Mouse (Mus musculus) ES-Bruce4 (cell line): ENCODE measurements around the gene Glis2. TPM values are rescaled to one million over a fixed set of nuclear protein-coding genes. Genes with fewer than 3 reads are reported as not detected.

ENCODE experiments used
- H3K27ac ChIP-seq: 2 replicates; pipeline ENCODE4 v1.5.1; 2012; ENCODE audit warnings: low read length, inconsistent platforms; ENCODE audit not compliant: insufficient read depth
- H3K27me3 ChIP-seq: 2 replicates; pipeline ENCODE4 v1.6.1; 2012; ENCODE audit warnings: mild to moderate bottlenecking, low read length, inconsistent platforms; ENCODE audit not compliant: control insufficient read depth, poor library complexity, insufficient read depth, severe bottlenecking
- H3K36me3 ChIP-seq: 2 replicates; pipeline ENCODE4 v1.6.1; 2012; ENCODE audit warnings: inconsistent platforms, mild to moderate bottlenecking, low read length, moderate library complexity; ENCODE audit not compliant: control insufficient read depth, poor library complexity, insufficient read depth, severe bottlenecking
- H3K4me1 ChIP-seq: one replicate; pipeline ENCODE4 v1.8.1; 2011; ENCODE audit warnings: low read length; ENCODE audit not compliant: control insufficient read depth, insufficient read depth
- H3K4me3 ChIP-seq: 2 replicates; pipeline ENCODE4 v1.5.1; 2011; ENCODE audit warnings: low read depth, mild to moderate bottlenecking, low read length
- H3K9ac ChIP-seq: 2 replicates; pipeline ENCODE4 v1.6.1; 2012; ENCODE audit warnings: low read depth, mild to moderate bottlenecking, inconsistent platforms; ENCODE audit not compliant: poor library complexity, severe bottlenecking
- H3K9me3 ChIP-seq: replicated peaks from 2 replicates; pipeline ENCODE4 v1.6.1; 2012; ENCODE audit warnings: mild to moderate bottlenecking, low read length, inconsistent platforms; ENCODE audit not compliant: control insufficient read depth, poor library complexity, insufficient read depth, severe bottlenecking
- CTCF ChIP-seq: IDR thresholded peaks from one replicate; pipeline ENCODE4 v1.8.1; 2011; ENCODE audit warnings: low read depth, low read length
- EP300 ChIP-seq: IDR thresholded peaks from 2 replicates; pipeline ENCODE4 v1.6.1; 2011; ENCODE audit warnings: low read depth, low read length; ENCODE audit not compliant: insufficient read depth
- POLR2A ChIP-seq: IDR thresholded peaks from one replicate; pipeline ENCODE4 v1.8.1; 2011; ENCODE audit warnings: low read length; ENCODE audit not compliant: insufficient read depth
- polyA plus RNA-seq: library from polyadenylated mRNA; stranded (reverse); fragments of >200 nt; gene quantifications from 2 replicates; pipeline ENCODE4 v1.2.4, GENCODE M21; 2011; ENCODE audit warnings: low read depth; ENCODE audit not compliant: missing spikeins, insufficient read depth, insufficient read length

Gene Glis2
- polyA plus RNA-seq, 1 experiment, result 31.2 TPM

DNA sequence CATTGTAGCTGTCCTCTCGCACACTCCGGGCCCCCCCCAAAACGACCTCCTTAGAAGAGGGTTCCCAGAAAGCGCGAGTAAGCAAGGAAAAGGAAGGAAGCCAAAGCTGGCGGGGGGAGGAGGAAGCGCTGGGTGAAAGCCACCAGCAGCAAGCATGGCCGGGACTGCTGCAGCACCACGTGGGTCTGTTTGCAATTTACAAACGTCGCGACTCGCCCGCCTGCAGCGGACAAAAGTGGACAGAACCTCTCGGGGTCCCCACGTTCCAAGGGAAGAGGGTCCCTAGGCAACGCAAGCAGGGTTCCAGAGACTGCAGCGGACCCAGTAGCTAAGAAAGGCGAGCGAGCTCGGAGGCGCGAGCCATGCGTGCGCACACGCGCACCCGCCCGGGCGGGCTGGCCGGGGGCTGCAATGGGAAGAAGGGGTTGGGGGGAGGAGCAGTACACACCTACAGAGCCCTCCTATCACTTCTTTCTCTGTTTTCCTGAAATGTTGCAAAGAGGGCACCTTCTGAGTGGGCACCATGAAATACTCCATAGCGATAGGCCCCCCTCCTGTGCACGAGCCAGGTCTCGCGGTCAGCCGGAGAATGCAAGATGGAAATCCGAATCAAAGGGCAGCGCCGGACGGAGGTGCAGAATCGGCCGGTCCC, 35.4 kb upstream of the Glis2 start:
- no peak for TF ChIP-seq EP300
- no peak for TF ChIP-seq CTCF
- TF ChIP-seq POLR2A, result no peak
- peak overlapping the region; percentile 96 for H3K4me3 ChIP-seq
- no peaks in the 10 kb centered on the region for H3K9me3 ChIP-seq
- peak overlapping the region; percentile 96 for H3K9ac ChIP-seq
- H3K4me1 ChIP-seq, result peaks cover 3% of the 10 kb centered on the region
- no peaks in the 10 kb centered on the region for H3K27me3 ChIP-seq
- H3K36me3 ChIP-seq, result no peaks in the 10 kb centered on the region
- H3K27ac ChIP-seq, result peak overlapping the region; percentile 63

DNA sequence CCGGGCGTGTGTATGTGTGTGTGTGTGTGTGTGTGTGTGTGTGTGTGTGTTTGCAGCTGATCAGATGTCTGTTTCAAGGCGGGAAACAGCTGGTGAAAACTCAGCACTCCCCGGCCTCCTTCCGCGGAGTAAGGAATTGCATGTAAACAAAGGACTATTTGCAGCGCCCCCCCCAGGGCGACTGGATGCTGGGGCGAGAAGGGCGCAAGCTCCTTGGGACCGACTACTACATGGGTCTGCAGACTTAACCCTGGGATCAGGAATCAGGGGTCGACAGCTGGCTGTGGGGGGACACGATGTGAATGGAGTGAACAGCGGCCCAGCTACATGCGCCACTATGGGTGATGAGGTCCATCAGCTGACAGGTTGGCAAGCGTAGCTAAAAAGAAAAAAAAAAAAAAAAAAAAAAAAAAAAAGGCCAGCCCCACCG, 34.8 kb upstream of the Glis2 start, which contains the start of gene Tfap4:
Gene Tfap4 (minus strand): TSS at position 140 of the 430 bp plus-strand sequence.
- Histone ChIP-seq H3K27me3 (no peaks in the 10 kb centered on the region), H3K9me3 (no peaks in the 10 kb centered on the region), H3K9ac (peak within 1 kb of the TSS; percentile 96), H3K4me1 (peaks cover 2% of the 10 kb centered on the region), H3K4me3 (peak within 1 kb of the TSS; percentile 96), H3K27ac (peak within 1 kb of the TSS; percentile 63), H3K36me3 (no peaks in the 10 kb centered on the region)
- TF ChIP-seq CTCF, result peak; percentile 42
- peak; percentile 77 for TF ChIP-seq EP300
- no peak for TF ChIP-seq POLR2A

DNA sequence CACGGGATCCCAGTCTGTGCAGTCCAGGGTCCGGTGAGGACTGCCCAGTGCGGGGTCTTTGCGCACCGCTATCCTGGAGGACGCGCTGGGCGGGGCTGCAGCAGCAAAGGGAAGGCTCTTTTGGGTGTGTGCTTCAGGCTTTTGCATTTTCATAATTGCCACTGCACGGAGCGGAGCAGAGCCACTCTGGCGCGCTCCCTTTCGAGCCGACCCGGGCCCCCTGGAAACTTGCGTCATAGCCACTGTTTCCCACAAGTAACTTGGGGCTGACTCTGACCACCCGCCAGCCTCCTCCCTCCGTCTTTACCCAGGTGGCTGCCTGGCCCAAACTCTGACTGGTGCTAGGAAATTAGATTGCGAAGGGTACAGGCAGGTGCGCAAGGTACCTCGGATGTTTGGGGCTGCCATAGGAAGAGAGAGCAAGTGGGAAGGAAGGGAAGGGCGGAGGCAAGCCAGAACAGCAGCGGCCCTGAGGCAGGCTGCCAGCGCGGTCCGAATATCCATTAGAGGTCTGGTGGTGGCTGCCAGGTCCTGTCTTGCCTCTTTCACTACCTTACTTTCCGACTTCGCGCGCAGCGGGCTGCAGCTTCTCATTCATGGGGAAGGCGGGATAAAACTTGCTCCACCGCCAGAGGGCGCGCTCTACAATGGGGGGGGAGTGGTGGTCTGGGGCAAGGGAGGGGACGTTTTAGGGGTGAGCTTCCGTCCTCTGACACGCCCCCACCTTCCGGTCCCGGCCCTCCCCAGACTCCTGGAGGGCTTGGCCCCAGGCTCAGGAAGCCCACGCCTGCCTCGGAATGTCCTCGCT, 34.2 kb upstream of the Glis2 start:
- Histone ChIP-seq H3K9ac (peak overlapping the region; percentile 96), H3K27me3 (no peaks in the 10 kb centered on the region), H3K27ac (peak overlapping the region; percentile 60), H3K4me1 (no peaks in the 10 kb centered on the region), H3K9me3 (no peaks in the 10 kb centered on the region), H3K4me3 (peak overlapping the region; percentile 96), H3K36me3 (no peaks in the 10 kb centered on the region)
- peak; percentile 65; the same call in 1 of the 2 replicates for TF ChIP-seq EP300
- peak; percentile 46 for TF ChIP-seq POLR2A
- peak; percentile 71 for TF ChIP-seq CTCF

GRCm38 (mm10) chr16:4567912-4568311, 26.6 kb upstream of the Glis2 start:
- no peak overlapping the region for H3K27ac ChIP-seq
- no peaks in the 10 kb centered on the region for H3K4me1 ChIP-seq
- no peak overlapping the region for H3K9ac ChIP-seq
- H3K27me3 ChIP-seq, result no peaks in the 10 kb centered on the region
- peak; percentile 83 for TF ChIP-seq CTCF
- TF ChIP-seq EP300, result no peak
- no peaks in the 10 kb centered on the region for H3K36me3 ChIP-seq
- no peak overlapping the region for H3K4me3 ChIP-seq
- no peaks in the 10 kb centered on the region for H3K9me3 ChIP-seq

- Histone ChIP-seq H3K27ac (no peak overlapping the region), H3K36me3 (no peaks in the 10 kb centered on the region), H3K9me3 (no peaks in the 10 kb centered on the region), H3K9ac (no peak overlapping the region), H3K27me3 (no peaks in the 10 kb centered on the region), H3K4me1 (no peaks in the 10 kb centered on the region), H3K4me3 (no peak overlapping the region)
- TF ChIP-seq POLR2A, result no peak
- TF ChIP-seq CTCF, result no peak
- TF ChIP-seq EP300, result no peak
Observed at GRCm38 (mm10) chr16:4570737-4571136, 23.8 kb upstream of the Glis2 start.

- H3K9me3 ChIP-seq, result no peaks in the 10 kb centered on the region
- H3K4me3 ChIP-seq, result no peak overlapping the region
- no peaks in the 10 kb centered on the region for H3K36me3 ChIP-seq
- H3K9ac ChIP-seq, result no peak overlapping the region
- no peaks in the 10 kb centered on the region for H3K27me3 ChIP-seq
- TF ChIP-seq POLR2A, result no peak
- TF ChIP-seq EP300, result no peak
- TF ChIP-seq CTCF, result no peak
- peaks cover 2% of the 10 kb centered on the region for H3K4me1 ChIP-seq
- H3K27ac ChIP-seq, result no peak overlapping the region
Observed at GRCm38 (mm10) chr16:4576038-4576437, 18.5 kb upstream of the Glis2 start.
